Mouse (Mus musculus) heart, embryonic 16.5 days (tissue): ENCODE data around the gene Spata2. TPM values are rescaled to one million over a fixed set of nuclear protein-coding genes. Genes with fewer than 3 reads are reported as not detected.

Experiments
- ATAC-seq: fragments of 200-750 bp; cut with Nextera tagmentation; replicated peaks from 2 replicates; pipeline ENCODE4 v1.8.0; 2017; ENCODE audit warnings: moderate number of reproducible peaks; ENCODE audit not compliant: insufficient read depth, low FRiP score; ENCODE audit errors: extremely low read depth
- H3K27ac ChIP-seq: fragments of 300-500 bp; sonication (generic); 2 replicates; pipeline ENCODE4 v1.5.1; 2014; ENCODE audit warnings: mild to moderate bottlenecking, low read length, control low read depth, moderate library complexity
- H3K27me3 ChIP-seq: fragments of 300-500 bp; sonication (generic); 2 replicates; pipeline ENCODE4 v1.6.1; 2014; ENCODE audit warnings: low read length, mixed read lengths; ENCODE audit not compliant: control insufficient read depth, insufficient read depth
- H3K36me3 ChIP-seq: fragments of 300-500 bp; sonication (generic); 2 replicates; pipeline ENCODE4 v1.6.1; 2014; ENCODE audit not compliant: control insufficient read depth, insufficient read depth
- H3K4me1 ChIP-seq: fragments of 300-500 bp; sonication (generic); 2 replicates; pipeline ENCODE4 v1.6.1; 2014; ENCODE audit warnings: low read length, mixed read lengths; ENCODE audit not compliant: control insufficient read depth, insufficient read depth
- H3K4me2 ChIP-seq: fragments of 300-500 bp; sonication (generic); 2 replicates; pipeline ENCODE4 v1.6.1; 2014; ENCODE audit warnings: low read depth, mild to moderate bottlenecking, control low read depth, low read length
- H3K4me3 ChIP-seq: fragments of 300-500 bp; sonication (generic); 2 replicates; pipeline ENCODE4 v1.5.1; 2014; ENCODE audit warnings: mild to moderate bottlenecking, control low read depth, low read length
- H3K9ac ChIP-seq: fragments of 300-500 bp; sonication (generic); 2 replicates; pipeline ENCODE4 v1.6.1; 2014; ENCODE audit warnings: low read length, control low read depth
- H3K9me3 ChIP-seq: fragments of 300-500 bp; sonication (generic); replicated peaks from 2 replicates; pipeline ENCODE4 v1.6.1; 2016; ENCODE audit warnings: low read length; ENCODE audit not compliant: control insufficient read depth
- WGBS: fragments of 180-500 bp; shearing (Covaris S2); extraction: QIAGEN DNeasy Blood & Tissue Kit; methylation state at CpG from one replicate; pipeline ENCODE4 v1.1.7; 2014; 5-methylcytosine and 5-hydroxymethylcytosine counted together
- polyA plus RNA-seq: library from polyadenylated mRNA; unstranded; fragments of >200 nt; fragmentation: Nextera tagmentation; extraction: Ambion mirVana; gene quantifications from 2 replicates; pipeline ENCODE4 v1.2.1, GENCODE M21; 2015

Spata2 gene
- polyA plus RNA-seq, 1 experiment from 2014 or later = 13.4 TPM

DNA sequence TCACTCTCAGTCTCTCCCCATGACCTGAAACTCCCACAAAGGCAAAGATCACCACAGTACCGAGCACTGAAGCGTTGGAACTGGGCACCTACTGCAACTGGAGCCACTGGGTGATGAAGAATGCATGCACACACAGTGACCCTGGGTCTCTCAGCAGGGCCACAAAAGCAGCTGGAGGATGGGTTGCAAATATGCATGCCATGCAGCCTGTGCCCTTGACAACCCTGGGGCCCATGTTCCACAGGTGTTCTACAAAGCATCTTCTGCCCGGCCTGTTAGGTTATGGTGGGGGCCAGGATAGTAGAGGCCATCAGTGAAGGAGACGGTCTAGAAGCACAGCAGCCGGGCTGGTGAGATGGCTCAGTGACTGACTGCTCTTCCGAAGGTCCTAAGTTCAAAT, 5.1 kb downstream of the Spata2 start:
- no peak overlapping the region for H3K4me2 ChIP-seq
- H3K27ac ChIP-seq = no peak overlapping the region
- peaks cover 14% of the 10 kb centered on the region; the same call in 1 of the 2 replicates for H3K36me3 ChIP-seq
- no peaks in the 10 kb centered on the region for H3K27me3 ChIP-seq
- no peaks in the 10 kb centered on the region for H3K9me3 ChIP-seq
- no peak overlapping the region for H3K4me3 ChIP-seq
- WGBS = 89% methylated on average over 6 of the region's 6 CpGs
- ATAC-seq = no peak
- no peak overlapping the region for H3K9ac ChIP-seq
- peaks cover 24% of the 10 kb centered on the region for H3K4me1 ChIP-seq

DNA sequence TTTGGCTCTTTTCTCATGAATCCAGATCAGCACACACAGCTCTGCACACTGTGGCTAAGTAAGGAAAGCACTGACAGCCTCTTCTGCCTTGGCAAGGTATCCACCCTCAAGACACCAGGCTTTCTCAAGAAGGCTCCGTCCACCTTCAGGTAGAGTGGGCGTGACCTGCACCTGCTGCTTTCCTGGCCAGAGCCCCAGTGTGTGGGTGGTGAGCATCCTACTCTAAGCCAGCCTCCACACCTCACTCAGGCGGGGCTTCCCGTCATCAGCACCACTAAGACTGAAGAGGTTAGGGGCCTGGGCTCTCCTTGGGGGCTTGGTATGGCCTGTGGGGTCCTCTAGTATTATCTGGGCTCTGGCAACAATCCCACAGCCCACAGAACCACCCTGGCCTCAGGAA, 6.1 kb downstream of the Spata2 start:
- H3K27ac ChIP-seq = no peak overlapping the region
- WGBS = 87% methylated on average over 4 of the region's 4 CpGs
- no peaks in the 10 kb centered on the region for H3K27me3 ChIP-seq
- H3K4me3 ChIP-seq = no peak overlapping the region
- H3K36me3 ChIP-seq = peaks cover 14% of the 10 kb centered on the region; the same call in 1 of the 2 replicates
- ATAC-seq = no peak
- H3K4me1 ChIP-seq = peaks cover 21% of the 10 kb centered on the region
- H3K9ac ChIP-seq = no peak overlapping the region
- no peaks in the 10 kb centered on the region for H3K9me3 ChIP-seq
- H3K4me2 ChIP-seq = no peak overlapping the region

DNA sequence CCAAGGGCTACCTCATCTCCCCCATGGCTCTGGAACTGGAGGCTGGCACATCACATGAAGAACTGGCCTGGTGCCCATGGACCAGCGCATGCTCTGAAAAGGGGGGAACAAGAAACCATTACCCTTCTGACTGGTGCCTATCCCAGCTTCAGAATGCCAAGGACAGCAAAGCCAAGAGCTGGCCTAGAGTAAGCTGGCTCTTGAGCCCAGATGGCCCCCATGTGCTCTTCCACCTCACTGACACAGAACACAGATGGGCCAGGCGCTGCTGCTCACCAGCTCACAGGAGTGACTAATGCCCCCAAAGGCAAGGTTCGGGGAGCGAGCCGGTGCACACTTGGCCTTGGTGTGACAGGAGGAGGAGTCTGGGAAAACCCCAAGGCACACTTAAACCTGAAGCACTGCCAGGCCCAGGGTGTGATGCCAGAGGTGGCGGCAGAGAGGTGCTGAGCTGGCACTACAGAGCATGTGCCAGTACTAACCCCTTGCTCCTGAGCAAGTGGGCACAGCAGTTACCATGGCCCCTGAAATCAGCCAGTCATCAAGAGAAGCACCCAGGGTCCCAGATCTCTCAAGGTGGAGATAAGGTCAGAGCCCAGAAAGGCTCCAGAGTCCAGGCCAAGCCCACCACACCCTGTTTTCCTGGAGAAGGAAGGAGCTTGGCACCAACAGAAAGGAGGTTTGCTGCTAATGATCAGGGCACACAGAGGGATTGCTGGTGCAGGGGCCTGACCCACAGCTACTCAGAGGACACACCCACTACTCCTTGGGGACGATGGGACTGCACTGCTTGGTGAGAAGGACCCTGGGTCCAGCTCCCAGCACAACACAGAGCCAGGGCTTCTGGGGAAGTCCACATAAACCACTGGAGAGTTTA, 6.9 kb downstream of the Spata2 start:
- no peak for ATAC-seq

DNA sequence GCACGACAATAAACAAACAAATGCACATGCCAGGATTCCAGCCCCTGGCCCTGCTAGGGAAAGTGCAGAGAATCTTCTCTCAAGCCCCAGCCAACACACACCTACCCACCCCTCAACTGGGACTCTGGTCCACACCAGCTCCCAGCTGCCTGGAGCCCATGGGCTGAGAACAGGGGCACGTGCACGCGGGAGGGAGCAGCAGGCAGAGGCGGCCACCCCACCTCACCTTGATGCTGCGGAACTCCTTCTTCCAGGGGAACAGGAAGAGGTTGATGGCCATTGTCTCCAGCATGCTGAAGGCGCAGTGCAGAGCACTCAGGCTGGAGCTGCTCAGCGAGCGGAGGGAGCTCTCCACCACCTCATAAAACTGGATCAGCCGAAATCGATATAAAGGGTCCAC, 7.8 kb downstream of the Spata2 start:
- Histone ChIP-seq H3K27me3 (no peaks in the 10 kb centered on the region), H3K36me3 (peaks cover 14% of the 10 kb centered on the region; the same call in 1 of the 2 replicates), H3K27ac (no peak overlapping the region), H3K9ac (no peak overlapping the region), H3K4me3 (no peak overlapping the region), H3K4me2 (no peak overlapping the region), H3K4me1 (peaks cover 10% of the 10 kb centered on the region), H3K9me3 (no peaks in the 10 kb centered on the region)
- WGBS = 92% methylated on average over 11 of the region's 11 CpGs
- no peak for ATAC-seq

More for the DNA sequence above, 6.9 kb downstream of the Spata2 start:
- no peaks in the 10 kb centered on the region for H3K9me3 ChIP-seq
- peaks cover 12% of the 10 kb centered on the region for H3K4me1 ChIP-seq
- H3K27me3 ChIP-seq = no peaks in the 10 kb centered on the region
- no peak overlapping the region for H3K4me3 ChIP-seq
- peaks cover 14% of the 10 kb centered on the region; the same call in 1 of the 2 replicates for H3K36me3 ChIP-seq
- no peak overlapping the region for H3K9ac ChIP-seq
- no peak overlapping the region for H3K4me2 ChIP-seq
- 70% methylated on average over 7 of the region's 7 CpGs for WGBS
- no peak overlapping the region; the same call in 1 of the 2 replicates for H3K27ac ChIP-seq

DNA sequence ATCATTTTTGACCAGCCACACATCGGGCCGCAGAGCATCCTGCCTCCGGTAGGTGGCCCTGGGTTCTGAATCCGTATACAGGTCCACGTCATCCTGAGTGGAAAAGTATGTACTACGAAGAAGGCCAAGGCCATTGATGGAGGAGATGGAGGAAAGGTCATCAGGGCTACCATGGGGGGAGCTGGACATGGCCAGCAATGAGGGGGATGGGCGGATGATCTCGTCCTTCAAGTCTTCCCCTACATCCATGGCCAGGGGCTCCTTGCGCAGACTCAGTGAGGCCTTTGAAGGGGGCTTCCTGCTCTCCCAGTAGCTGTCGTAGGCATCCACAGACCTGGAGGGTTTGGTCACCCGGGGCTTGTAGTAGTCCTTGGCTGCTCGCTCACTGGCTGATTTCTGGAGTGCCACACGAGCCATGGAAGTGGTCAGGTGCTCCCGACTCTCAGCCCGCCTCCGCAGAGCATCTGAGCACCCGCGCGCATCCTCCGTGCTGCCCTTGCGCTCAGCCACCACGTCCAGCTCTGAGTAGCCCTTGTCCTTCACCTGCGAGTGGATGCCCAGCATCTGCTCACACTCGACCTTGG, 8.8 kb downstream of the Spata2 start:
- no peak for ATAC-seq
- H3K4me3 ChIP-seq = no peak overlapping the region
- no peak overlapping the region for H3K4me2 ChIP-seq
- H3K27me3 ChIP-seq = no peaks in the 10 kb centered on the region
- no peaks in the 10 kb centered on the region for H3K9me3 ChIP-seq
- 93% methylated on average over 24 of the region's 24 CpGs for WGBS
- peaks cover 14% of the 10 kb centered on the region; the same call in 1 of the 2 replicates for H3K36me3 ChIP-seq
- H3K4me1 ChIP-seq = peaks cover 10% of the 10 kb centered on the region
- H3K9ac ChIP-seq = no peak overlapping the region
- no peak overlapping the region for H3K27ac ChIP-seq

DNA sequence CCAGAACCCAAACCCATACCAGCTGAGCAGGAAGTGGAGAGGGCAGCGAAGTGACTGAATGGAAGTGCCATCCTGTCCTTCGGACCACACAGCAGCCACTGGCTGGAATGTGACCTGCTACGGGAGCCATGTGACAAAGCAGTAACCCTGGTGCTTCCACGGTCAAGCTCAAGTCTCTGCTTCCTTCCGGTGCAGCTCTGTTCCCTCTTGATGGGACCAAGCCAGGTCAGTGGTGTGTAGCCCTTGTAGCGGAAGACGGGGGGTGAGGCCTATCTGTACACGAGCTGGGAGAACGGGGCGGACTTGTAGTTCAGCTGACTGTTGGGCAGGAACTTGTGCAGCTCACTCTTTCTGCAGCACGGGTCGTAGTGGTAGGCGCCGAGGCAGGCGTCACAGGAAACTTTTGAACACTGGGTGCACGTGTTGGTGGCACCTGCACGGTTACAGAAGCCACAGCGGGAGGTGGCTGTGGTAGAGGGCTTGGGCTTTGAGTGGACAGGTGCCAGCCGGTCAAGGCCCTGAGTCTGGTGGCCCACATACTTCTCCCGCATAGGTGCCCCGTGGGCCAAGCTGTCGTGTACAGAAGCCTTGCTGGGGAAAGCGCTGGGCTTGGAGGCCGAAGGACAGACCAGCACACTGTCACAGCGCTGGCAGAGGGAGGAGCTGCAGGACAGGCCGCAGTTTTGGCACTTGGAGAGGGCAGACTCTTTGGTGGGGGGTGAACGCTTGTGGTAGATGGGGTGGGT, 9.4 kb downstream of the Spata2 start:
- WGBS = 88% methylated on average over 27 of the region's 27 CpGs
- no peak overlapping the region for H3K27ac ChIP-seq
- no peak overlapping the region for H3K9ac ChIP-seq
- H3K27me3 ChIP-seq = no peaks in the 10 kb centered on the region
- H3K4me3 ChIP-seq = no peak overlapping the region
- no peak for ATAC-seq
- no peak overlapping the region for H3K4me2 ChIP-seq
- no peaks in the 10 kb centered on the region for H3K9me3 ChIP-seq
- peaks cover 6% of the 10 kb centered on the region for H3K4me1 ChIP-seq
- peaks cover 14% of the 10 kb centered on the region; the same call in 1 of the 2 replicates for H3K36me3 ChIP-seq

DNA sequence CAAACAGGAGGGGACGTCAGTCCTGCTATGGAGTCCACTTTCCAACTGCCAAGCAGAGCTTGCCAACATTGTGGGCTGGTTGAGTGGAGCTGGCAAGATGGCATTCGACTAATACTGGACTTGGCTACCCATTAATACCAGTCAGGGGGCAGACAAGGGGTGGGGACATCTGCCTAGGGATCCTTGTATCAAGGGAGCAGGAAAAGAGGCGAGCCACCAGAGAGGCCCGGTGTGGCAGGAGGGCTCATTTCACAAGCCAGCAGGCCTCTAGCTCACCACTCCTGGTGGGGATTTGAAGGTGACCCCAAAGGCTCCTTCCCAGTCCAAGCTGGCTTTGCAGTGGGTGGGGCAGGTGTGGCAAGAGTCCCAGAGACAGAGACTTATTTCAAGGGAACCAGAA, 10.0 kb downstream of the Spata2 start:
- H3K4me1 ChIP-seq = peaks cover 6% of the 10 kb centered on the region
- H3K27me3 ChIP-seq = no peaks in the 10 kb centered on the region
- H3K4me2 ChIP-seq = no peak overlapping the region
- no peak overlapping the region for H3K4me3 ChIP-seq
- WGBS = 88% methylated on average over 4 of the region's 4 CpGs
- H3K27ac ChIP-seq = no peak overlapping the region
- H3K9me3 ChIP-seq = no peaks in the 10 kb centered on the region
- H3K36me3 ChIP-seq = peaks cover 14% of the 10 kb centered on the region; the same call in 1 of the 2 replicates
- no peak overlapping the region for H3K9ac ChIP-seq
- ATAC-seq = no peak

DNA sequence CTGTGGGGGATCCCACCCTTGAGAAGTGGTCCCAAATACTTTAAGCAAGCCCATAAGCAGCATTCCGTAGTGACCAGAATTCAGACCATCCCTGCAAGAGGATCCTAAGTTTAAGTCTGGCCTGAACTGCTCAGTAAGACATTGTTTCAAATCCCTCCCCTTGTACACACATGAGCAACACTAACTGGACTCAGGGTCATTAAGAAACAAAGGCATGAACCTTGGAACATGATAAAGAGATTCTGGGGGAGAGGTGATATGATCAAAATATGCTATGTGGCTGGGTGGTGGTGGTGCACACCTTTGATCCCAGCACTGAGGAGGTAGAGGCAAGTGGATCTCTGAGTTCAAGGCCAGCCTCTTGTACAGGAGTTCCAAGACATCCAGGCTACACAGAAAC, 13.2 kb downstream of the Spata2 start:
- peaks cover 18% of the 10 kb centered on the region for H3K4me1 ChIP-seq
- no peak overlapping the region for H3K4me2 ChIP-seq
- H3K27ac ChIP-seq = no peak overlapping the region
- ATAC-seq = no peak
- 100% methylated on average over 1 of the region's 1 CpGs for WGBS
- H3K36me3 ChIP-seq = peaks cover 16% of the 10 kb centered on the region
- no peak overlapping the region for H3K4me3 ChIP-seq
- H3K9me3 ChIP-seq = no peaks in the 10 kb centered on the region
- H3K9ac ChIP-seq = no peak overlapping the region
- no peaks in the 10 kb centered on the region for H3K27me3 ChIP-seq
